Mouse (Mus musculus) lung, embryonic 15.5 days (tissue): Measurements from ENCODE around the gene Tcf12. TPM values are rescaled to one million over a fixed set of nuclear protein-coding genes. Genes with fewer than 3 reads are reported as not detected.

Experiments
- ATAC-seq: fragments of 200-750 bp; cut with Nextera tagmentation; 2 replicates; pipeline ENCODE4 v1.8.0; 2017; ENCODE audit warnings: moderate number of reproducible peaks, borderline replicate concordance; ENCODE audit not compliant: low FRiP score, low TSS enrichment; ENCODE audit errors: extremely low read depth
- H3K27ac ChIP-seq: fragments of 300-500 bp; sonication (generic); 2 replicates; pipeline ENCODE4 v1.5.1; 2015; ENCODE audit warnings: moderate library complexity, mild to moderate bottlenecking, inconsistent platforms
- H3K27me3 ChIP-seq: fragments of 300-500 bp; sonication (generic); 2 replicates; pipeline ENCODE4 v1.6.1; 2015; ENCODE audit warnings: inconsistent platforms
- H3K36me3 ChIP-seq: fragments of 300-500 bp; sonication (generic); 2 replicates; pipeline ENCODE4 v1.6.1; 2015; ENCODE audit warnings: inconsistent platforms
- H3K4me1 ChIP-seq: fragments of 300-500 bp; sonication (generic); 2 replicates; pipeline ENCODE4 v1.6.1; 2015; ENCODE audit warnings: inconsistent platforms
- H3K4me2 ChIP-seq: fragments of 300-500 bp; sonication (generic); 2 replicates; pipeline ENCODE4 v1.6.1; 2015; ENCODE audit warnings: inconsistent platforms, mild to moderate bottlenecking, moderate library complexity
- H3K4me3 ChIP-seq: fragments of 300-500 bp; sonication (generic); 2 replicates; pipeline ENCODE4 v1.5.1; 2015; ENCODE audit warnings: mild to moderate bottlenecking, inconsistent platforms
- H3K9ac ChIP-seq: fragments of 300-500 bp; sonication (generic); 2 replicates; pipeline ENCODE4 v1.6.1; 2015; ENCODE audit warnings: inconsistent platforms
- H3K9me3 ChIP-seq: fragments of 300-500 bp; sonication (generic); 2 replicates; pipeline ENCODE4 v1.6.1; 2016; ENCODE audit warnings: inconsistent platforms
- WGBS: fragments of 180-500 bp; shearing (Covaris S2); methylation state at CpG from one replicate; pipeline ENCODE4 v1.1.7; 2015; 5-methylcytosine and 5-hydroxymethylcytosine counted together
- polyA plus RNA-seq: library from polyadenylated mRNA; unstranded; fragments of >200 nt; fragmentation: Nextera tagmentation; extraction: Ambion mirVana; gene quantifications from 2 replicates; pipeline ENCODE4 v1.2.1, GENCODE M21; 2015

Gene Tcf12
- polyA plus RNA-seq, 1 experiment from 2014 or later = 75.8 TPM

GRCm38 (mm10) chr9:71894943-71895286, 216.8 kb downstream of the Tcf12 start:
- Histone ChIP-seq H3K9ac (0 out of 2 replicates have a peak overlapping the region, but pooled peaks have one; percentile 21), H3K27ac (peak overlapping the region; percentile 35; the same call in 1 of the 2 replicates), H3K4me2 (peak overlapping the region; percentile 53), H3K9me3 (no peaks in the 10 kb centered on the region), H3K36me3 (no peaks in the 10 kb centered on the region), H3K4me3 (peak overlapping the region; percentile 33), H3K4me1 (peaks cover 33% of the 10 kb centered on the region), H3K27me3 (no peaks in the 10 kb centered on the region)
- no peak for ATAC-seq
- WGBS = 53% methylated on average over 7 of the region's 7 CpGs

GRCm38 (mm10) chr9:71894246-71894942, 217.3 kb downstream of the Tcf12 start:
- Histone ChIP-seq H3K9ac (peak overlapping the region; percentile 21), H3K9me3 (no peaks in the 10 kb centered on the region), H3K36me3 (no peaks in the 10 kb centered on the region), H3K4me2 (peak overlapping the region; percentile 53), H3K27ac (peak overlapping the region; percentile 35; the same call in 1 of the 2 replicates), H3K4me1 (peaks cover 33% of the 10 kb centered on the region), H3K4me3 (peak overlapping the region; percentile 33), H3K27me3 (no peaks in the 10 kb centered on the region)
- 40% methylated on average over 11 of the region's 11 CpGs for WGBS
- no peak for ATAC-seq

GRCm38 (mm10) chr9:71888450-71888849, 223.2 kb downstream of the Tcf12 start:
- Histone ChIP-seq H3K9me3 (no peaks in the 10 kb centered on the region), H3K9ac (no peak overlapping the region), H3K36me3 (no peaks in the 10 kb centered on the region; the same call in 1 of the 2 replicates), H3K4me2 (no peak overlapping the region), H3K4me1 (peaks cover 28% of the 10 kb centered on the region), H3K27ac (no peak overlapping the region), H3K27me3 (no peaks in the 10 kb centered on the region), H3K4me3 (no peak overlapping the region)
- 29% methylated on average over 5 of the region's 5 CpGs for WGBS
- no peak for ATAC-seq

GRCm38 (mm10) chr9:71880629-71881028, 231.0 kb downstream of the Tcf12 start:
- H3K9me3 ChIP-seq = no peaks in the 10 kb centered on the region
- H3K4me3 ChIP-seq = no peak overlapping the region
- H3K4me1 ChIP-seq = peaks cover 45% of the 10 kb centered on the region
- H3K9ac ChIP-seq = no peak overlapping the region
- H3K4me2 ChIP-seq = no peak overlapping the region; the same call in 1 of the 2 replicates
- WGBS = 6% methylated on average over 1 of the region's 1 CpGs
- peak; percentile 86 for ATAC-seq
- peaks cover 21% of the 10 kb centered on the region for H3K36me3 ChIP-seq
- no peaks in the 10 kb centered on the region for H3K27me3 ChIP-seq
- H3K27ac ChIP-seq = peak overlapping the region; percentile 88

GRCm38 (mm10) chr9:71879972-71880371, 231.7 kb downstream of the Tcf12 start:
- peak overlapping the region; percentile 88 for H3K27ac ChIP-seq
- no peak overlapping the region for H3K4me2 ChIP-seq
- no peaks in the 10 kb centered on the region for H3K9me3 ChIP-seq
- no peaks in the 10 kb centered on the region for H3K27me3 ChIP-seq
- H3K4me3 ChIP-seq = no peak overlapping the region
- no peak overlapping the region for H3K9ac ChIP-seq
- 40% methylated on average over 5 of the region's 5 CpGs for WGBS
- peaks cover 24% of the 10 kb centered on the region for H3K36me3 ChIP-seq
- H3K4me1 ChIP-seq = peaks cover 45% of the 10 kb centered on the region
- ATAC-seq = 0 out of 2 replicates have a peak, but pooled peaks have one; percentile 10

GRCm38 (mm10) chr9:71879415-71879814, 232.3 kb downstream of the Tcf12 start:
- H3K4me2 ChIP-seq = no peak overlapping the region
- H3K4me3 ChIP-seq = no peak overlapping the region
- H3K36me3 ChIP-seq = peaks cover 24% of the 10 kb centered on the region
- no peak overlapping the region for H3K9ac ChIP-seq
- H3K9me3 ChIP-seq = no peaks in the 10 kb centered on the region
- peaks cover 47% of the 10 kb centered on the region for H3K4me1 ChIP-seq
- H3K27ac ChIP-seq = peak overlapping the region; percentile 59
- WGBS = 37% methylated on average over 2 of the region's 2 CpGs
- H3K27me3 ChIP-seq = no peaks in the 10 kb centered on the region
- no peak for ATAC-seq

GRCm38 (mm10) chr9:71877867-71878266, 233.8 kb downstream of the Tcf12 start:
- H3K36me3 ChIP-seq = peaks cover 24% of the 10 kb centered on the region
- H3K9ac ChIP-seq = no peak overlapping the region
- no peaks in the 10 kb centered on the region for H3K9me3 ChIP-seq
- H3K4me2 ChIP-seq = no peak overlapping the region
- H3K27me3 ChIP-seq = no peaks in the 10 kb centered on the region
- no peak overlapping the region for H3K4me3 ChIP-seq
- WGBS = 81% methylated on average over 3 of the region's 3 CpGs
- no peak overlapping the region for H3K27ac ChIP-seq
- peaks cover 44% of the 10 kb centered on the region for H3K4me1 ChIP-seq
- ATAC-seq = no peak

GRCm38 (mm10) chr9:71874761-71875160, 236.9 kb downstream of the Tcf12 start:
- Histone ChIP-seq H3K36me3 (peaks cover 31% of the 10 kb centered on the region), H3K9ac (no peak overlapping the region), H3K9me3 (no peaks in the 10 kb centered on the region), H3K4me3 (no peak overlapping the region), H3K27ac (peak overlapping the region; percentile 83), H3K4me2 (no peak overlapping the region), H3K4me1 (peaks cover 24% of the 10 kb centered on the region), H3K27me3 (no peaks in the 10 kb centered on the region)
- 33% methylated on average over 2 of the region's 2 CpGs for WGBS
- ATAC-seq = peak; percentile 93

GRCm38 (mm10) chr9:71874035-71874572, 237.6 kb downstream of the Tcf12 start:
- ATAC-seq = peak; percentile 21; the same call in 1 of the 2 replicates
- Histone ChIP-seq H3K27me3 (no peaks in the 10 kb centered on the region), H3K4me1 (peaks cover 20% of the 10 kb centered on the region), H3K27ac (peak overlapping the region; percentile 83), H3K36me3 (peaks cover 31% of the 10 kb centered on the region), H3K4me3 (no peak overlapping the region), H3K4me2 (no peak overlapping the region), H3K9me3 (no peaks in the 10 kb centered on the region), H3K9ac (no peak overlapping the region)
- 41% methylated on average over 3 of the region's 3 CpGs for WGBS

- ATAC-seq = no peak
- H3K27ac ChIP-seq = no peak overlapping the region
- no peaks in the 10 kb centered on the region for H3K27me3 ChIP-seq
- no peak overlapping the region for H3K4me3 ChIP-seq
- H3K9ac ChIP-seq = no peak overlapping the region
- WGBS = 79% methylated on average over 7 of the region's 7 CpGs
- no peaks in the 10 kb centered on the region for H3K4me1 ChIP-seq
- H3K4me2 ChIP-seq = no peak overlapping the region
- H3K36me3 ChIP-seq = peaks cover 26% of the 10 kb centered on the region
- no peaks in the 10 kb centered on the region for H3K9me3 ChIP-seq
These were observed 248.3 kb downstream of the Tcf12 start for GRCm38 (mm10) chr9:71863338-71863737.

- Histone ChIP-seq H3K9ac (no peak overlapping the region), H3K27me3 (no peaks in the 10 kb centered on the region), H3K27ac (no peak overlapping the region), H3K4me1 (no peaks in the 10 kb centered on the region), H3K36me3 (peaks cover 21% of the 10 kb centered on the region), H3K4me3 (no peak overlapping the region), H3K4me2 (no peak overlapping the region), H3K9me3 (no peaks in the 10 kb centered on the region)
- WGBS = 49% methylated on average over 2 of the region's 2 CpGs
- no peak for ATAC-seq
These were observed 250.0 kb downstream of the Tcf12 start for GRCm38 (mm10) chr9:71861629-71862028.

GRCm38 (mm10) chr9:71857926-71858325, 253.7 kb downstream of the Tcf12 start:
- ATAC-seq = no peak
- H3K36me3 ChIP-seq = peaks cover 52% of the 10 kb centered on the region

More at GRCm38 (mm10) chr9:71857926-71858325, 253.7 kb downstream of the Tcf12 start:
- WGBS = 82% methylated on average over 1 of the region's 1 CpGs
- H3K9ac ChIP-seq = no peak overlapping the region
- H3K27me3 ChIP-seq = no peaks in the 10 kb centered on the region
- H3K4me3 ChIP-seq = no peak overlapping the region
- no peaks in the 10 kb centered on the region for H3K4me1 ChIP-seq
- no peak overlapping the region for H3K4me2 ChIP-seq
- no peak overlapping the region for H3K27ac ChIP-seq
- H3K9me3 ChIP-seq = no peaks in the 10 kb centered on the region
